In the genomic region with DNA sequence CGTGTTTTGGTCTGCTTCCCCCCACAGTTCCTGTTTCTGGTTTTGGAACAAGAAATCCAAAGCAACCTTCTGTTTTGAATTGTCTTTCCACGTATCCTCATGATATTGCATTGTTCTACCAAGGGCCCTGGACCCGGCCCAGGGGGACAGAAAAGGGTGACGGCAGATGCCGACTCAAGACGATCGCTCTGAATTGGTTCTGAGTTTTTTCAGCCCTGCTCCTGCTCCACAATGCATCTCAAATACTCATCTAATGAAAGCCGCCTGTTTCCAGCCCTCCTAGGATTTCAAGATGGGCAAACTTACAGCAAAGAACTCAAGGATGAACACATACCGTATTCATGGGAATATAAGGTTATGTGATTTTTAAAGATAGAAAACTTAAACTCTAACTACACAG, we compare ENCODE assay signal across 16 mouse cellular contexts. TPM values are rescaled to one million over a fixed set of nuclear protein-coding genes. Genes with fewer than 3 reads are reported as not detected.
DNase-seq lines count a peak whose midpoint lies in the region; ATAC-seq lines count a peak whose summit lies in the region.
"Had no signal": no experiment of that assay in that cellular context is flagged by ENCODE, and none has a peak within 500 bp of the region (broad histone marks: within the 10 kb centered on the region; RNA-seq: fewer than 3 reads in every experiment).

No protein-coding gene starts in this region.

- H3K9me3 ChIP-seq in forebrain, embryonic 16.5 days (ENCODE audit: control insufficient read depth, low read length), result no peaks in the 10 kb centered on the region
- H3K9me3 ChIP-seq in forebrain, embryonic 14.5 days (replicated peaks; ENCODE audit: control insufficient read depth, low read length), result no peaks in the 10 kb centered on the region
- no peaks in the 10 kb centered on the region for H3K9me3 ChIP-seq in hindbrain, embryonic 11.5 days (ENCODE audit: control insufficient read depth, low read length)
- H3K9me3 ChIP-seq in hindbrain, embryonic 13.5 days, result no peaks in the 10 kb centered on the region
- H3K9me3 ChIP-seq: neural tube, embryonic 13.5 days had no signal

- ATAC-seq in forebrain, embryonic 16.5 days, result no peak; the same call in 1 of the 2 replicates
- ATAC-seq in forebrain, embryonic 14.5 days, result no peak
- no peak for ATAC-seq in hindbrain, embryonic 11.5 days (ENCODE audit: low FRiP score)
- no peak for ATAC-seq in hindbrain, embryonic 13.5 days (ENCODE audit: low FRiP score)
- ATAC-seq in megakaryocyte-erythroid progenitor cell, adult 5-6 weeks (replicated peaks; ENCODE audit: low FRiP score, low TSS enrichment, poor library complexity, severe bottlenecking), result no peak
- ATAC-seq: hindbrain, embryonic 16.5 days had no signal

- H3K4me3 ChIP-seq in forebrain, embryonic 16.5 days (replicated peaks; ENCODE audit: low read length), result no peak overlapping the region
- no peak overlapping the region for H3K4me3 ChIP-seq in forebrain, embryonic 14.5 days (ENCODE audit: low read depth, low read length)
- H3K4me3 ChIP-seq in hindbrain, embryonic 11.5 days (ENCODE audit: low read depth, low read length), result no peak overlapping the region
- no peak overlapping the region for H3K4me3 ChIP-seq in hindbrain, embryonic 13.5 days
- H3K4me3 ChIP-seq: neural tube, embryonic 13.5 days had no signal

- H3K9ac ChIP-seq in forebrain, embryonic 16.5 days (replicated peaks; ENCODE audit: low read depth, low read length), result no peak overlapping the region
- no peak overlapping the region for H3K9ac ChIP-seq in forebrain, embryonic 14.5 days (ENCODE audit: low read length)
- no peak overlapping the region for H3K9ac ChIP-seq in hindbrain, embryonic 11.5 days (ENCODE audit: low read depth, low read length)
- no peak overlapping the region for H3K9ac ChIP-seq in hindbrain, embryonic 13.5 days
- H3K9ac ChIP-seq: liver, embryonic 14.5 days; neural tube, embryonic 13.5 days had no signal

- H3K4me1 ChIP-seq in forebrain, embryonic 16.5 days (replicated peaks; ENCODE audit: control insufficient read depth, insufficient read depth, low read length), result peaks cover 24% of the 10 kb centered on the region
- H3K4me1 ChIP-seq in forebrain, embryonic 14.5 days (ENCODE audit: control insufficient read depth, insufficient read depth, low read length), result peaks cover 12% of the 10 kb centered on the region
- peaks cover 6% of the 10 kb centered on the region; the same call in 1 of the 2 replicates for H3K4me1 ChIP-seq in hindbrain, embryonic 11.5 days (replicated peaks; ENCODE audit: control insufficient read depth, insufficient read depth, low read length)
- H3K4me1 ChIP-seq in hindbrain, embryonic 13.5 days (replicated peaks), result peaks cover 38% of the 10 kb centered on the region

- H3K4me2 ChIP-seq in forebrain, embryonic 16.5 days (ENCODE audit: low read length), result no peak overlapping the region
- H3K4me2 ChIP-seq in forebrain, embryonic 14.5 days (ENCODE audit: low read length), result no peak overlapping the region
- no peak overlapping the region for H3K4me2 ChIP-seq in hindbrain, embryonic 11.5 days (replicated peaks; ENCODE audit: low read depth, low read length)
- no peak overlapping the region for H3K4me2 ChIP-seq in hindbrain, embryonic 13.5 days
- H3K4me2 ChIP-seq: neural tube, embryonic 13.5 days had no signal

- peak overlapping the region; percentile 63; the same call in 1 of the 2 replicates for H3K27ac ChIP-seq in forebrain, embryonic 16.5 days (ENCODE audit: low read length)
- no peak overlapping the region for H3K27ac ChIP-seq in forebrain, embryonic 14.5 days (ENCODE audit: low read depth, low read length)
- H3K27ac ChIP-seq in hindbrain, embryonic 11.5 days (ENCODE audit: low read depth, low read length), result 0 out of 2 replicates have a peak overlapping the region, but pooled peaks have one; percentile 33
- H3K27ac ChIP-seq in hindbrain, embryonic 13.5 days, result no peak overlapping the region
- H3K27ac ChIP-seq: liver, embryonic 14.5 days; neural tube, embryonic 13.5 days had no signal

- no peaks in the 10 kb centered on the region for H3K27me3 ChIP-seq in forebrain, embryonic 16.5 days (replicated peaks; ENCODE audit: control insufficient read depth, insufficient read depth, low read length)
- H3K27me3 ChIP-seq in forebrain, embryonic 14.5 days (replicated peaks; ENCODE audit: control insufficient read depth, insufficient read depth, low read length), result no peaks in the 10 kb centered on the region
- no peaks in the 10 kb centered on the region for H3K27me3 ChIP-seq in hindbrain, embryonic 11.5 days (ENCODE audit: control insufficient read depth, insufficient read depth, low read length)
- no peaks in the 10 kb centered on the region for H3K27me3 ChIP-seq in hindbrain, embryonic 13.5 days
- H3K27me3 ChIP-seq: neural tube, embryonic 13.5 days had no signal

- no peak for DNase-seq in forebrain, embryonic 14.5 days (ENCODE audit: low spot score)
- no peak for DNase-seq in hindbrain, embryonic 11.5 days (ENCODE audit: low spot score)
- DNase-seq in right cerebral cortex, postnatal 4 days, result peak; percentile 42
- no peak for DNase-seq in right cerebral cortex, postnatal 36 days (ENCODE audit: low spot score in 2 of 2)
- no peak for DNase-seq in cerebellum, adult 9-11 months
- DNase-seq: adrenal gland, postnatal 10 days; cerebellum, adult 8-10 months; heart, adult 18-20 months; kidney, adult 8-10 months; thymus, postnatal 4 days had no signal

- WGBS in forebrain, embryonic 16.5 days, result 48% methylated on average over 9 of the region's 9 CpGs
- 71% methylated on average over 9 of the region's 9 CpGs for WGBS in forebrain, embryonic 14.5 days
- 64% methylated on average over 9 of the region's 9 CpGs for WGBS in hindbrain, embryonic 11.5 days
- WGBS in hindbrain, embryonic 13.5 days, result 69% methylated on average over 9 of the region's 9 CpGs

- no peaks in the 10 kb centered on the region for H3K36me3 ChIP-seq in forebrain, embryonic 16.5 days (ENCODE audit: control insufficient read depth, insufficient read depth)
- H3K36me3 ChIP-seq in forebrain, embryonic 14.5 days (ENCODE audit: control insufficient read depth, insufficient read depth, low read length), result no peaks in the 10 kb centered on the region
- H3K36me3 ChIP-seq in hindbrain, embryonic 11.5 days (ENCODE audit: control insufficient read depth, insufficient read depth, low read length), result no peaks in the 10 kb centered on the region
- H3K36me3 ChIP-seq in hindbrain, embryonic 13.5 days, result no peaks in the 10 kb centered on the region
- H3K36me3 ChIP-seq: neural tube, embryonic 13.5 days had no signal

RNA-seq across cellular contexts. Expression of gene Slc1a3, which starts 55.3 kb away (rescaled TPM):
- polyA plus RNA-seq in forebrain, embryonic 16.5 days (2015; fragmentation: Nextera tagmentation; extraction: Ambion mirVana), result 122 and 145 TPM in 2 replicates
- 102 and 128 TPM in 2 replicates for polyA plus RNA-seq in forebrain, embryonic 14.5 days (2014; fragmentation: Nextera tagmentation; extraction: Ambion mirVana)
- 41.8 and 50.2 TPM in 2 replicates for polyA plus RNA-seq in hindbrain, embryonic 11.5 days (2014; fragmentation: Nextera tagmentation; extraction: Ambion mirVana)
- 161 and 176 TPM in 2 replicates for polyA plus RNA-seq in hindbrain, embryonic 13.5 days (2015; fragmentation: Nextera tagmentation; extraction: Ambion mirVana)
- total RNA-seq in megakaryocyte-erythroid progenitor cell, adult 5-6 weeks (2014; fragmentation: Nextera tagmentation), result 0.22 TPM in 1 of 2 replicates, not detected in the other
- 3.1 TPM in 1 of 2 replicates, not detected in the other for total RNA-seq in megakaryocyte-erythroid progenitor cell, adult 5-6 weeks (2017)

Comparison
In these comparisons a context has a peak if more than half of its experiments do, and no peak if none do; other contexts are left out.
1. H3K27ac ChIP-seq: peak in forebrain, embryonic 16.5 days (single experiment) and hindbrain, embryonic 11.5 days (single experiment); none in forebrain, embryonic 14.5 days (single experiment) and hindbrain, embryonic 13.5 days (single experiment).